ENCODE assay signal across 8 mouse cellular contexts in genomic region chr11:54866119-54867048, GRCm38 (mm10). TPM values are rescaled to one million over a fixed set of nuclear protein-coding genes. Genes with fewer than 3 reads are reported as not detected.
A peak's percentile ranks its signal among the peaks of the same experiment; 100 is the strongest.
DNase-seq lines count a peak whose midpoint lies in the region; ATAC-seq lines count a peak whose summit lies in the region.

Gene Hint1, plus strand, starts transcription at chr11:54866383.

- no peaks in the 10 kb centered on the region for H3K27me3 ChIP-seq in hindbrain, embryonic 14.5 days (ENCODE audit: control insufficient read depth, insufficient read depth, low read length)

- WGBS in hindbrain, embryonic 14.5 days = under 1% methylated on average over 104 of the region's 107 CpGs

- H3K4me1 ChIP-seq in hindbrain, embryonic 14.5 days (replicated peaks; ENCODE audit: control insufficient read depth, insufficient read depth, low read length) = peaks cover 29% of the 10 kb centered on the region

- H3K4me2 ChIP-seq in hindbrain, embryonic 14.5 days (replicated peaks) = peak within 1 kb of the TSS; percentile 70

- ATAC-seq in hindbrain, embryonic 14.5 days (ENCODE audit: low FRiP score) = peak; percentile 87

- H3K4me3 ChIP-seq in hindbrain, embryonic 14.5 days (replicated peaks; ENCODE audit: low read length) = peak within 1 kb of the TSS; percentile 88

- peak within 1 kb of the TSS; percentile 96 for H3K9ac ChIP-seq in hindbrain, embryonic 14.5 days

- peaks cover 19% of the 10 kb centered on the region for H3K36me3 ChIP-seq in hindbrain, embryonic 14.5 days (replicated peaks; ENCODE audit: control insufficient read depth, insufficient read depth)

- peak within 1 kb of the TSS; percentile 86 for H3K27ac ChIP-seq in hindbrain, embryonic 14.5 days

- H3K9me3 ChIP-seq in hindbrain, embryonic 14.5 days (ENCODE audit: control insufficient read depth, low read length) = no peaks in the 10 kb centered on the region

- DNase-seq in T-cell, adult 2 months (ENCODE audit: low spot score) = peak; percentile 88
- peak; percentile 97 to 98 for DNase-seq in cerebellum, postnatal 25 days
- DNase-seq in frontal cortex, postnatal 36 days (ENCODE audit: low spot score in 2 of 2) = peak; percentile 91 to 95
- DNase-seq in hindbrain, embryonic 14.5 days (ENCODE audit: low spot score) = peak; percentile 93
- peak; percentile 93 for DNase-seq in layer of hippocampus, postnatal 36 days
- peak; percentile 92 for DNase-seq in lung, postnatal 25 days (ENCODE audit: low spot score)
- DNase-seq in retina, adult 2 months (ENCODE audit: low read depth, low spot score) = peak; percentile 77
- DNase-seq in thymus, postnatal 25 days = peak; percentile 94

RNA-seq across cellular contexts. Expression of gene Hint1, which starts in this region (rescaled TPM):
- 791 and 878 TPM in 2 replicates for polyA plus RNA-seq in hindbrain, embryonic 14.5 days (2014; fragmentation: Nextera tagmentation; extraction: Ambion mirVana)
- total RNA-seq in layer of hippocampus, postnatal 36 days (2021) = 100 to 1,000 TPM; 264 to 281 TPM

Comparison
In these comparisons a context has a peak if more than half of its experiments do, and no peak if none do; other contexts are left out.
1. Peak in every context shown above with its lines: DNase-seq, ATAC-seq, H3K4me3 ChIP-seq and H3K27ac ChIP-seq.